Mouse (Mus musculus) liver, embryonic 14.5 days (tissue): ENCODE data around the gene Commd1. TPM values are rescaled to one million over a fixed set of nuclear protein-coding genes. Genes with fewer than 3 reads are reported as not detected.
A peak's percentile ranks its signal among the peaks of the same experiment; 100 is the strongest.

ENCODE experiments used
- ATAC-seq: fragments of 200-750 bp; cut with Nextera tagmentation; 2 replicates; pipeline ENCODE4 v1.8.0; 2017; ENCODE audit warnings: moderate number of reproducible peaks, mild to moderate bottlenecking, moderate library complexity; ENCODE audit not compliant: insufficient read depth
- DNase-seq, 3 experiments: peaks; one replicate each; pipeline ENCODE4 v3.0.0-alpha.2; 2012 to 2013; ENCODE audit warnings: low read depth in 3 of 3, low spot score in 3 of 3
- H3K27ac ChIP-seq: fragments of 300-500 bp; sonication (generic); 2 replicates; pipeline ENCODE4 v1.5.1; 2014; ENCODE audit warnings: moderate library complexity, mild to moderate bottlenecking, control low read depth, inconsistent platforms
- H3K27me3 ChIP-seq: fragments of 300-500 bp; sonication (generic); 2 replicates; pipeline ENCODE4 v1.6.1; 2014; ENCODE audit warnings: mild to moderate bottlenecking, low read length, moderate library complexity; ENCODE audit not compliant: control insufficient read depth, insufficient read depth
- H3K36me3 ChIP-seq: fragments of 300-500 bp; sonication (generic); replicated peaks from 2 replicates; pipeline ENCODE4 v1.6.1; 2014; ENCODE audit warnings: low read depth; ENCODE audit not compliant: control insufficient read depth, insufficient read depth
- H3K4me1 ChIP-seq, 2 experiments: fragments of 200-500 bp in 1 of 2; fragments of 300-500 bp in 1 of 2; sonication (generic) in 1 of 2; replicated peaks; 2 replicates each; pipeline ENCODE4 v1.6.1; 2012 to 2014; ENCODE audit warnings: antibody characterized with exemption in 1 of 2, inconsistent platforms in 1 of 2, low read length in 1 of 2; ENCODE audit not compliant: control insufficient read depth in 2 of 2, insufficient read depth in 2 of 2
- H3K4me2 ChIP-seq: fragments of 300-500 bp; sonication (generic); 2 replicates; pipeline ENCODE4 v1.6.1; 2014; ENCODE audit warnings: low read depth, mild to moderate bottlenecking, control low read depth, moderate library complexity
- H3K4me3 ChIP-seq, 2 experiments: fragments of 200-500 bp in 1 of 2; fragments of 300-500 bp in 1 of 2; sonication (generic) in 1 of 2; 2 replicates each; pipeline ENCODE4 v1.5.1; 2012 to 2014; ENCODE audit warnings: low read depth in 2 of 2, low read length in 2 of 2, mild to moderate bottlenecking in 2 of 2, control low read depth in 1 of 2, inconsistent platforms in 1 of 2, moderate library complexity in 1 of 2; ENCODE audit not compliant: insufficient read depth in 1 of 2
- H3K9ac ChIP-seq: fragments of 300-500 bp; sonication (generic); replicated peaks from 2 replicates; pipeline ENCODE4 v1.6.1; 2014; ENCODE audit warnings: mild to moderate bottlenecking, control low read depth, moderate library complexity
- H3K9me3 ChIP-seq: fragments of 300-500 bp; sonication (generic); 2 replicates; pipeline ENCODE4 v1.6.1; 2016; ENCODE audit warnings: low read length, mixed read lengths; ENCODE audit not compliant: control insufficient read depth
- CTCF ChIP-seq: IDR thresholded peaks from 2 replicates; pipeline ENCODE4 v1.5.1; 2016; ENCODE audit warnings: antibody characterized with exemption, low read depth, control low read depth
- EP300 ChIP-seq: IDR thresholded peaks from 2 replicates; pipeline ENCODE4 v1.6.1; 2016; ENCODE audit warnings: antibody characterized with exemption, low read depth
- WGBS: fragments of 180-500 bp; shearing (Covaris S2); extraction: QIAGEN DNeasy Blood & Tissue Kit; methylation state at CpG from one replicate; pipeline ENCODE4 v1.1.7; 2014; ENCODE audit not compliant: insufficient replicate concordance; 5-methylcytosine and 5-hydroxymethylcytosine counted together
- polyA plus RNA-seq, 2 experiments: library from polyadenylated mRNA; depleted of rRNA in 1 of 2; stranded (reverse) in 1 of 2; unstranded in 1 of 2; fragments of >200 nt; fragmentation: Nextera tagmentation in 1 of 2; extraction: Ambion mirVana in 1 of 2; gene quantifications; 2 replicates each; pipeline versions ENCODE4 v1.2.1 to v1.2.3; 2012 to 2014

Commd1 gene
- 10.9 and 35.6 TPM in 2 replicates for polyA plus RNA-seq (2012; rRNA removed)
- 203 and 221 TPM in 2 replicates for polyA plus RNA-seq (2014; fragmentation: Nextera tagmentation; extraction: Ambion mirVana)

DNA sequence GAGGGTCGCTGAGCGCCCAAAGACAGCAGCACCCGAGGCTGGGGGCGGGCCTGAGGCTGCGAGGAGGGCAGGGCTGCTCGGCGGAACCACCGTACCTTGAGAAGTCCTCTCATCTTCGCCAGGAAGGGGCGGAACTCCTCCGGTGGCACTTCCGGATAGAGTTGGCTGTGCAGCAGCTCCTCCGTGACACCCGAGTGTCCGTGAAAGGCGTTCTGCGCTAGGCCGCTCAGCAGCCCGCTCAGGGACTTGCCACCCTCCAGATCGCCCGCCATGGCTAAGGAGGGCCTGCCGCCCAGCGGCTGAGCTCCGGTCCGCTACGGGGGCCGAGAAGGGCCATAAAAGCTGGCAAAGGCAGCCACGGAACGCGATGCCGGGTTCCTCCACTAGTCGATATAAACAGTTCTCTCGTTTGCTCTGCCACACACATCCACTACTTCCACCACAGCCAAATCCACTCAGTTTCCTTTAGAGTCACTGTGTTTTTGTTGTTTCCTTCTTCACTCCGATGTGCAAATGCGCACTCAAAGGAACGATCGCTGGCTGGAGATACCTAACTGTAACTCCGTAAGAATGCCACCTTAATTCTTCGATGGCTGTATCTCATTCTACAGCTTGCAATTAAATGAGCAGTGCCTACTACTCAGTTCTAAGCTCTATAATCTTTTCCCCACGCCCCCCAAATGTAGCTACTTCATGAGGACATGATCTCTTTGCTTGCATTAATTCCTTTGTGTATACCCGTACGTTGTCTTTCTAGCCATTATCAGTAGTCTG lies at the start of gene Commd1, which contains the start of gene Gm28048:
TSS of gene Commd1 (minus strand) at position 399 of the 774 bp plus-strand sequence.
TSS of gene Gm28048 (minus strand) at position 107 of the 774 bp plus-strand sequence.
- H3K36me3 ChIP-seq, result peaks cover 9% of the 10 kb centered on the region
- H3K4me1 ChIP-seq, result peaks cover 7% of the 10 kb centered on the region in 2 experiments
- TF ChIP-seq CTCF (peak; percentile 86), EP300 (no peak)
- peak within 1 kb of the TSS; percentile 97 for H3K27ac ChIP-seq
- WGBS, result 2% methylated on average over 42 of the region's 42 CpGs
- ATAC-seq (peak; percentile 90), DNase-seq (peak; percentile 84 to 87 (median 87))
- peak within 1 kb of the TSS; percentile 73 to 89 for H3K4me3 ChIP-seq
- H3K9me3 ChIP-seq, result no peaks in the 10 kb centered on the region
- peak within 1 kb of the TSS; percentile 82 for H3K9ac ChIP-seq
- H3K27me3 ChIP-seq, result no peaks in the 10 kb centered on the region
- peak within 1 kb of the TSS; percentile 94 for H3K4me2 ChIP-seq

DNA sequence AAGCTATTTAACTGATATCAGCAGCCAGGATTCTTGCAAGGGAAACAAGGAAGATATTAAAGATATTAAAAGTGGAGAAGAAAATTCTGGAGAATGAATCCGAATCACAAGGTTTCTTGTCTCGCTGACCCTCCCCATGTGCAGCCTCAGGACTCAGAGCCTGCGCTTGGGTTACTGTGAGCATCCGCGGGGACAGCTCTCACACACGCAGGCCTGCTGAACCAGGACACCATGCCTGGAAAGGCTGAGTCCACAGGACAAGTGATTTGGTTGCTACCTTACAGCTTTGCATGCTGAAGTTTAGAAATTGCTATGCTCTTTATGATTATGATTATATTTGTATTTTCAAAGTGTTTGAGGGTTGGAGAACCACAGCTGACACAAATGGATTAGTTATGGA lies 47.2 kb upstream of the Commd1 start:
- no peak for DNase-seq
- no peak overlapping the region for H3K4me2 ChIP-seq
- no peaks in the 10 kb centered on the region for H3K36me3 ChIP-seq
- 72% methylated on average over 6 of the region's 6 CpGs for WGBS
- H3K4me1 ChIP-seq, result no peaks in the 10 kb centered on the region; a peak in 1 of 4 replicates
- no peak overlapping the region for H3K27ac ChIP-seq
- no peak for ATAC-seq
- H3K9ac ChIP-seq, result no peak overlapping the region
- no peaks in the 10 kb centered on the region for H3K27me3 ChIP-seq
- TF ChIP-seq CTCF (no peak), EP300 (no peak)
- no peak overlapping the region for H3K4me3 ChIP-seq
- H3K9me3 ChIP-seq, result no peaks in the 10 kb centered on the region

DNA sequence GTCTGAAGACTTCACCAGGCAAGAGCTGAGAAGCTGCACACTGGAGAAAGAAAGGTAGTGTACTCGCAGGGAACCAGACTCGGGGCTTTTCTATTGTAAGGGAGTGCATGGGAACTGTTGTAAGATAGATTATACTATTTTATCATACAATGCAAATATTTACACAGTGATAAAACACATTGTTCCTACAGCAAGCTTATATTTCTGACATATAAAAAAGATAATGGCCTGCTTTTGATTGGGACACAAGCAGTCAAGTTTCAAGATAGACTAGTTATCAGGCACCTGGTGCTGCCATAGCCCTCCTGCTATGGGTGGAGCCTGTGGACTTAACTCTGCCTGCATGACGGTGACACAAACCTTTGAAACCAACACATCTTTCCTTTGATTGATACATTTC lies 46.8 kb upstream of the Commd1 start:
- ATAC-seq (peak; percentile 39; the same call in 1 of the 2 replicates), DNase-seq (no peak)
- Histone ChIP-seq H3K9ac (no peak overlapping the region), H3K4me2 (no peak overlapping the region), H3K36me3 (no peaks in the 10 kb centered on the region), H3K9me3 (no peaks in the 10 kb centered on the region), H3K4me1 (no peaks in the 10 kb centered on the region; a peak in 1 of 4 replicates), H3K27me3 (no peaks in the 10 kb centered on the region), H3K4me3 (no peak overlapping the region), H3K27ac (no peak overlapping the region)
- WGBS, result 28% methylated on average over 3 of the region's 3 CpGs
- TF ChIP-seq EP300 (no peak), CTCF (no peak)

DNA sequence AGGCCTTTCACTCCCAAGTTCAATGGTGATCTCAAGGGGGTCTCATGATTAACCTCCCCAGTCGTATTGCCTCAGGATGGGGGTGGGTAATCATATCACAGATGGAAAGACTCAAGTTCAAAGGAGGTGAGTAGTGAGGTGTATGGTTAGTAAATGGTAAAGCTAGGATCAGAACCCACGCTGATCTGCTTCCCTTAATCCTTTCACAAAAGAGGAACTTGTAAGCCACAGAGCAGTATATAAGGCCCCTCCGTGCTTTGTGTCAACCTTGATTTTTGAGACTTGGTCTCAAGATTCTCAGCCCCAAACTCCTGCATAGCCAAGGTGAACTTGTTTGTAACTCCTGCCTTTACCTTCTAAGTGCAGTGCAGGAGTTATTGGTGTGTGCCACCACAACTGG lies 42.0 kb upstream of the Commd1 start:
- H3K4me3 ChIP-seq, result no peak overlapping the region
- H3K36me3 ChIP-seq, result no peaks in the 10 kb centered on the region
- H3K9ac ChIP-seq, result no peak overlapping the region
- no peak overlapping the region for H3K4me2 ChIP-seq
- no peaks in the 10 kb centered on the region; a peak in 1 of 4 replicates for H3K4me1 ChIP-seq
- no peaks in the 10 kb centered on the region for H3K27me3 ChIP-seq
- no peak overlapping the region for H3K27ac ChIP-seq
- ATAC-seq, result no peak
- TF ChIP-seq CTCF (no peak), EP300 (no peak)
- WGBS, result 27% methylated on average over 3 of the region's 3 CpGs
- H3K9me3 ChIP-seq, result no peaks in the 10 kb centered on the region
- no peak for DNase-seq

DNA sequence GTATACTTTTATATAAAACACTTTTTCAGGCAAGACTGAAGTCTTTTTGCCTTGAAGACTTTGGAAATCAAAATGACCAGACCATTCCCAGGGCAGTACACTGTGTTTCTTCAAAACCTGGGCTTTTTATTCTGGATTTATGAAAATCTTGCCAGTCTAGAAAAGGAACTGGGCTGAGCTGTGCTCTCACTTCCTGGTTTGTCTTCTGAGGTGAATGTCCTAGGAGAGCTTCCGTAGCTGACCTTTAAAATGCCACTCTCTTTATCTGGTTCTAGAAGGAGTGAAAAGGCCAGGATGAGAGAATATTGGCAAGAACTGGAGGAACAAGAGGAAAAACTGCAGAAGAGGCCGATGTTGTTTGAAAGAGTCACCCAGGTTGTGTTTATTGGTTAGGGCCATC lies 41.0 kb upstream of the Commd1 start:
- no peaks in the 10 kb centered on the region for H3K27me3 ChIP-seq

More for the DNA sequence above, 41.0 kb upstream of the Commd1 start:
- ATAC-seq, result no peak
- 74% methylated on average over 2 of the region's 2 CpGs for WGBS
- H3K4me2 ChIP-seq, result no peak overlapping the region
- no peaks in the 10 kb centered on the region for H3K9me3 ChIP-seq
- H3K27ac ChIP-seq, result no peak overlapping the region
- no peak overlapping the region for H3K9ac ChIP-seq
- H3K4me3 ChIP-seq, result no peak overlapping the region
- no peaks in the 10 kb centered on the region for H3K36me3 ChIP-seq
- DNase-seq, result no peak
- H3K4me1 ChIP-seq, result no peaks in the 10 kb centered on the region
- no peak for TF ChIP-seq EP300
- no peak for TF ChIP-seq CTCF
